Mouse (Mus musculus) olfactory bulb, adult 2 months (tissue): ENCODE data around the gene Dnajc7.

Source experiments
- CTCF ChIP-seq: fragments of 200-500 bp; IDR thresholded peaks from 2 replicates; pipeline ENCODE4 v1.5.1; 2012; ENCODE audit warnings: low read depth, mild to moderate bottlenecking, low read length, moderate library complexity; ENCODE audit not compliant: insufficient read depth
- POLR2A ChIP-seq: fragments of 200-500 bp; IDR thresholded peaks from 2 replicates; pipeline ENCODE4 v1.6.1; 2012; ENCODE audit warnings: mild to moderate bottlenecking, low read depth, low read length, moderate library complexity; ENCODE audit not compliant: insufficient read depth

DNA sequence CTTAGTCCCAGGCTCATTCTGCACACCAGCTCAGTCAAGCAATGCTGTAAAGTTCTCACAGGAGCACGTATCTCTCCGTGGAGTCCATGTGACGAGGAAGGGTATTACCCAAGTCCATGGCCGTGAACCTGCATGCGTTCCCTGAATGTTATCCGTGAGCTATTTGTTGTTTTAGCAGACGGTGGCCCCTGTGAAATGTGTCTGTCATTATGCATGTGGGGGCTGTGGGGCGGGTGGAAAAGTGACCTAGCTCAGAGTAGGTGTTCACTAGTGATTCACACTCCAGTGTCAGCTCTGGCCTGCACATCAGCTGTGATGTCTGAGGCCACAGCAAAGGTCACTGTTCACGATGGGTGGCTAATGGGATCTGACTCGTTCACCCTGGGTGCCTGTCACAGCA lies 39.8 kb upstream of the Dnajc7 start:
- no peak for TF ChIP-seq CTCF
- no peak for TF ChIP-seq POLR2A
